Mouse (Mus musculus): Measurements from ENCODE around the gene Gcm1. TPM values are rescaled to one million over a fixed set of nuclear protein-coding genes. Genes with fewer than 3 reads are reported as not detected.
A peak's percentile ranks its signal among the peaks of the same experiment; 100 is the strongest.

Gene Gcm1
- polyA plus RNA-seq, 1 experiment, result 3.1 TPM

DNA sequence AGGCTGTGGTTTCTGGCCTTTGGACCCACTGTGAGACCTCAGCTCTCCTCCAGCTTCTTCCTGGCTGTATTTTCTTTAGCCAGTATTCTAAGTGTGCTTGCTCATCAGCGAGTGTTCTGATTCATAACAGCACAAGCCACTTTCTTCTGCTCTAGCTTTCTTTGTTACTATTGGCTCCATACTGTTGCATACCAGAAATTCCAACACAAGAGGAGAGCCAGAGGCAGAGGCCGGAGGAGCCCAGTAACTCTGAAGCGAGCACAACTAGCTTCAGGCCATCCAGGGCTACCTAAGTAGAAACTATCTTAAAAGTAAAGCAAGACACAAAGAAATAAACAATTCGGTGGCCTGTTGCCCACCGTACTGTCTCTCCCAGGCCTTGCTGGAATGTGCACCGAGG lies 6.6 kb upstream of the Gcm1 start:
- Histone ChIP-seq H3K27ac (ENCODE audit: insufficient read depth, low read depth, low read length) (no peak overlapping the region), H3K27me3 (replicated peaks; ENCODE audit: control insufficient read depth, insufficient read depth, low read length) (no peaks in the 10 kb centered on the region), H3K36me3 (ENCODE audit: control insufficient read depth, insufficient read depth, low read length) (no peaks in the 10 kb centered on the region), H3K4me3 (ENCODE audit: insufficient read depth, low read depth, low read length) (no peak overlapping the region), H3K4me1 (ENCODE audit: control insufficient read depth, insufficient read depth, low read length) (no peaks in the 10 kb centered on the region)
- DNase-seq, result peak; percentile 27
- 45% methylated on average over 6 of the region's 6 CpGs for WGBS
- TF ChIP-seq CTCF (conservative IDR thresholded peaks at IDR 0.05; ENCODE audit: insufficient read depth, insufficient read length, low read depth, low read length) (no peak), POLR2A (IDR thresholded peaks at IDR 0.05; ENCODE audit: low read depth, low read length) (no peak)

DNA sequence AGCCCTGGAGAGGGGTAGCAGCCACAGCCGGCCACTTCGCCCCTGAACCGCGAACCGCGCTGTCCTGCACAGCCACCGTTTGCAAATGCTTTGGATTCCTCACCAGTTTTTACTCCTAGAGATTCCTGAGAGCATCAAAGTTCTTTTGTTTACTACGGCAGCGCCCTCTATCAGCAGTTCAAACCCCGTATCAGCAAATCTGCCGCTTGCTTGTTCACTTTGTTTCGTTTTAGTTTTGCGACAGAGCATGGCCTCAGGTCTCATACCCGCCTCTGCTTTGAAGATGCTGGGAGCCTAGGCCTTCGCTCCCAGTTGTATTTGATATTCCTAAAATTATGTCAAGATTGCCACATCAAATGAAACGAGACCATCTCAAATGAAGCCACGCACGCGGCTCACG lies 5.0 kb upstream of the Gcm1 start:
- Histone ChIP-seq H3K27me3 (replicated peaks; ENCODE audit: control insufficient read depth, insufficient read depth, low read length) (no peaks in the 10 kb centered on the region), H3K36me3 (ENCODE audit: control insufficient read depth, insufficient read depth, low read length) (no peaks in the 10 kb centered on the region), H3K27ac (ENCODE audit: insufficient read depth, low read depth, low read length) (no peak overlapping the region), H3K4me3 (ENCODE audit: insufficient read depth, low read depth, low read length) (no peak overlapping the region), H3K4me1 (ENCODE audit: control insufficient read depth, insufficient read depth, low read length) (no peaks in the 10 kb centered on the region)
- no peak for TF ChIP-seq POLR2A (IDR thresholded peaks at IDR 0.05; ENCODE audit: low read depth, low read length)
- no peak for TF ChIP-seq CTCF (conservative IDR thresholded peaks at IDR 0.05; ENCODE audit: insufficient read depth, insufficient read length, low read depth, low read length)
- DNase-seq, result peak; percentile 28
- 75% methylated on average over 20 of the region's 20 CpGs for WGBS

DNA sequence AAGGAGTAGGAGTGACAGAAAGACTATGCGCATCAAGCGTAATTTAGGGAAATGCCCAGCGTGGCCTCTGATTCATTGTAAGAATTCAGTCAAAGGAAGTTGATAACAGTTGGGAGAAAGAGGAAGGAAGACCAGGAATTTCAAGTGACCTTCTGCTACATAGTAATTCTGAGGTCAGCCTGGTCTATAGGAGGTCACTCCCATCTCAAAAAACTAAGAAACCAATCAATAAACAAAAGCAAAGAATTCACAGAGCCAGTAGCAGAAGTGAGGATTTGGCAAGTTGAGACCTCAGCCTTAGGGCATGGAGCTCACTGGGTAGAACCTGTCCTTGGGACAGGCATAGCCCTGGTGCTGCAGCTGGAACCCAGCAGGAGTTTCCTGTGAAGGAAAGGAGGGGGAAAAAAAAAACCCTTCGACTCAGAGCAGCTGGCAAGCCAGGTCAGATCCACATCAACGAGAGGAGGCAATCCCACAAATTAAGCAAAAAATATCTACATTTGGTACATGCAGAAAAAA lies 1.2 kb upstream of the Gcm1 start:
- no peaks in the 10 kb centered on the region for H3K27me3 ChIP-seq (replicated peaks; ENCODE audit: control insufficient read depth, insufficient read depth, low read length)
- WGBS, result 51% methylated on average over 5 of the region's 5 CpGs
- H3K4me1 ChIP-seq (ENCODE audit: control insufficient read depth, insufficient read depth, low read length), result no peaks in the 10 kb centered on the region
- TF ChIP-seq POLR2A (IDR thresholded peaks at IDR 0.05; ENCODE audit: low read depth, low read length), result no peak
- TF ChIP-seq CTCF (conservative IDR thresholded peaks at IDR 0.05; ENCODE audit: insufficient read depth, insufficient read length, low read depth, low read length), result no peak
- no peaks in the 10 kb centered on the region for H3K36me3 ChIP-seq (ENCODE audit: control insufficient read depth, insufficient read depth, low read length)
- H3K27ac ChIP-seq (ENCODE audit: insufficient read depth, low read depth, low read length), result no peak overlapping the region
- no peak for DNase-seq
- H3K4me3 ChIP-seq (ENCODE audit: insufficient read depth, low read depth, low read length), result no peak overlapping the region

DNA sequence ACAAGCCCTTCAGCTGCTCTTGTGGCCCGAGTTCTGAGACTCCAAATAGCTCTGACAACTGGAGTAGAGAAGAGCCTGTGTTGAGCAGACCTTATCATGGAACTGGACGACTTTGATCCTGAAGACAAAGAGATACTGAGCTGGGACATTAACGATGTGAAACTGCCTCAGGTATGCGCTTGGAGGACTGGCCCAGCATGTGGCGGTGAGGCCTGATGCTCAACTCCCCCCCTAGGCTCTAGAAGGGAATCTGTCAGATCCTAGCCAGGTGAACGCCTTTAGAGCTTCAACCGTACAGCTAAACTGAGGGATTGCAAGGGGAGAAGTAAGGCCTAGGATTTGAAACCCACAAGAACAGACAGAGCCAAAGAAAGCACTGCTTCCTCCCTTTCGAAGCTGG lies 2.1 kb downstream of the Gcm1 start:
- H3K4me1 ChIP-seq (ENCODE audit: control insufficient read depth, insufficient read depth, low read length), result no peaks in the 10 kb centered on the region
- H3K27me3 ChIP-seq (replicated peaks; ENCODE audit: control insufficient read depth, insufficient read depth, low read length), result no peaks in the 10 kb centered on the region
- no peaks in the 10 kb centered on the region for H3K36me3 ChIP-seq (ENCODE audit: control insufficient read depth, insufficient read depth, low read length)
- no peak overlapping the region for H3K4me3 ChIP-seq (ENCODE audit: insufficient read depth, low read depth, low read length)
- DNase-seq, result no peak
- 85% methylated on average over 8 of the region's 8 CpGs for WGBS
- no peak overlapping the region for H3K27ac ChIP-seq (ENCODE audit: insufficient read depth, low read depth, low read length)
- TF ChIP-seq POLR2A (IDR thresholded peaks at IDR 0.05; ENCODE audit: low read depth, low read length) (no peak), CTCF (conservative IDR thresholded peaks at IDR 0.05; ENCODE audit: insufficient read depth, insufficient read length, low read depth, low read length) (no peak)

GRCm38 (mm10) chr9:78054298-78054697 lies 2.6 kb downstream of the Gcm1 start:
- Histone ChIP-seq H3K4me1 (ENCODE audit: control insufficient read depth, insufficient read depth, low read length) (no peaks in the 10 kb centered on the region), H3K4me3 (ENCODE audit: insufficient read depth, low read depth, low read length) (no peak overlapping the region), H3K36me3 (ENCODE audit: control insufficient read depth, insufficient read depth, low read length) (no peaks in the 10 kb centered on the region), H3K27me3 (replicated peaks; ENCODE audit: control insufficient read depth, insufficient read depth, low read length) (no peaks in the 10 kb centered on the region), H3K27ac (ENCODE audit: insufficient read depth, low read depth, low read length) (no peak overlapping the region)
- TF ChIP-seq CTCF (conservative IDR thresholded peaks at IDR 0.05; ENCODE audit: insufficient read depth, insufficient read length, low read depth, low read length) (no peak), POLR2A (IDR thresholded peaks at IDR 0.05; ENCODE audit: low read depth, low read length) (no peak)
- DNase-seq, result no peak
- 87% methylated on average over 3 of the region's 3 CpGs for WGBS

- DNase-seq, result no peak
- 76% methylated on average over 16 of the region's 16 CpGs for WGBS
- Histone ChIP-seq H3K4me1 (ENCODE audit: control insufficient read depth, insufficient read depth, low read length) (peaks cover 4% of the 10 kb centered on the region), H3K27ac (ENCODE audit: insufficient read depth, low read depth, low read length) (no peak overlapping the region), H3K36me3 (ENCODE audit: control insufficient read depth, insufficient read depth, low read length) (no peaks in the 10 kb centered on the region), H3K4me3 (ENCODE audit: insufficient read depth, low read depth, low read length) (no peak overlapping the region), H3K27me3 (replicated peaks; ENCODE audit: control insufficient read depth, insufficient read depth, low read length) (no peaks in the 10 kb centered on the region)
- no peak for TF ChIP-seq CTCF (conservative IDR thresholded peaks at IDR 0.05; ENCODE audit: insufficient read depth, insufficient read length, low read depth, low read length)
- no peak for TF ChIP-seq POLR2A (IDR thresholded peaks at IDR 0.05; ENCODE audit: low read depth, low read length)
These were observed 7.9 kb downstream of the Gcm1 start for GRCm38 (mm10) chr9:78059525-78060120.

DNA sequence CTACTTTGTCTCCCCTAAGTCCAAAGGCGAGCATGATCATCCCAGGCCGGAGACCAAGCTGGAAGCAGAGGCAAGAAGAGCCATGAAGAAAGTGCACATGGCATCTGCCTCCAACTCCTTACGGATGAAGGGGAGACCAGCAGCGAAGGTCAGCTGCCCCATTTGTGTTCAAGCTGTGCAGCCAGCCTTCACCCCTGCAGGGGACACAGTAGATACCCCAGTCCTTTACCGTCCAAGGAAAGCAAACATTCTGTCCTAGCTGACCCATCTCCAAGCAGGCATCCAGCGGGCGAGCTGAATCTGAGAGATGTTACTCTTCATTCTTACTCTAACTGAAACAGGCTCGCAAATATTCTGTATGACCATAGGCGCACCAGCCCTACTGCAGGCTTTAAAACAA lies 10.7 kb downstream of the Gcm1 start:
- TF ChIP-seq POLR2A (IDR thresholded peaks at IDR 0.05; ENCODE audit: low read depth, low read length) (no peak), CTCF (conservative IDR thresholded peaks at IDR 0.05; ENCODE audit: insufficient read depth, insufficient read length, low read depth, low read length) (no peak)
- no peaks in the 10 kb centered on the region for H3K27me3 ChIP-seq (replicated peaks; ENCODE audit: control insufficient read depth, insufficient read depth, low read length)
- WGBS, result 92% methylated on average over 9 of the region's 9 CpGs

More for the DNA sequence above, 10.7 kb downstream of the Gcm1 start:
- Histone ChIP-seq H3K27ac (ENCODE audit: insufficient read depth, low read depth, low read length) (no peak overlapping the region), H3K36me3 (ENCODE audit: control insufficient read depth, insufficient read depth, low read length) (no peaks in the 10 kb centered on the region), H3K4me3 (ENCODE audit: insufficient read depth, low read depth, low read length) (no peak overlapping the region), H3K4me1 (ENCODE audit: control insufficient read depth, insufficient read depth, low read length) (peaks cover 7% of the 10 kb centered on the region)
- DNase-seq, result no peak
